Mouse (Mus musculus) embryonic facial prominence, embryonic 12.5 days (tissue): ENCODE data around the gene Dync1li1. TPM values are rescaled to one million over a fixed set of nuclear protein-coding genes. Genes with fewer than 3 reads are reported as not detected.

ENCODE experiments used
- polyA plus RNA-seq: library from polyadenylated mRNA; unstranded; fragments of >200 nt; fragmentation: Nextera tagmentation; extraction: Ambion mirVana; gene quantifications from 2 replicates; pipeline ENCODE4 v1.2.1, GENCODE M21; 2016

Gene Dync1li1
- polyA plus RNA-seq, 1 experiment from 2014 or later = 77.9 TPM

Other genes with a start within 250 kb of the Dync1li1 start
- not detected in 2 replicates for gene Ccr4, start 183.9 kb upstream of the Dync1li1 start, polyA plus RNA-seq
- gene C130032M10Rik, start 173.1 kb upstream of the Dync1li1 start, polyA plus RNA-seq = 0.43 and 0.60 TPM in 2 replicates
- 0.95 and 1.1 TPM in 2 replicates for gene Trim71, start 124.4 kb upstream of the Dync1li1 start, polyA plus RNA-seq
- 79.7 and 82.6 TPM in 2 replicates for gene Cnot10, start 48.6 kb upstream of the Dync1li1 start, polyA plus RNA-seq
- 29.1 and 31.8 TPM in 2 replicates for gene Cmtm6, start 42.3 kb downstream of the Dync1li1 start, polyA plus RNA-seq
- 79.6 and 82.0 TPM in 2 replicates for gene Cmtm7, start 93.1 kb downstream of the Dync1li1 start, polyA plus RNA-seq
- gene Cmtm8, start 155.4 kb downstream of the Dync1li1 start, polyA plus RNA-seq = 14.2 and 18.6 TPM in 2 replicates
- gene Gpd1l, start 245.2 kb downstream of the Dync1li1 start, polyA plus RNA-seq = 9.5 TPM in 2 replicates